Mouse (Mus musculus) C2C12 (cell line): ENCODE data around the gene Ppa1.

Source experiments
- CEBPB ChIP-seq: IDR thresholded peaks from one replicate; pipeline ENCODE4 v1.6.1; 2011; ENCODE audit warnings: low read depth, mild to moderate bottlenecking, control low read depth, moderate library complexity
- CTCF ChIP-seq: IDR thresholded peaks from one replicate; pipeline ENCODE4 v1.5.1; 2011; ENCODE audit not compliant: control insufficient read depth, insufficient read depth, insufficient read length
- FOSL1 ChIP-seq: IDR thresholded peaks from one replicate; pipeline ENCODE4 v1.8.0; 2011; ENCODE audit warnings: mild to moderate bottlenecking, low read length; ENCODE audit not compliant: poor library complexity, insufficient read depth, severe bottlenecking
- MAX ChIP-seq: IDR thresholded peaks from one replicate; pipeline ENCODE4 v1.6.1; 2011; ENCODE audit warnings: mild to moderate bottlenecking, control low read depth
- MYOD1 ChIP-seq: IDR thresholded peaks from one replicate; pipeline ENCODE4 v1.6.1; 2011; ENCODE audit warnings: low read depth; ENCODE audit not compliant: control insufficient read depth, insufficient read length
- MYOG ChIP-seq: IDR thresholded peaks from one replicate; pipeline ENCODE4 v1.6.1; 2011; ENCODE audit not compliant: control insufficient read depth, insufficient read length; ENCODE audit errors: extremely low read depth
- USF1 ChIP-seq: IDR thresholded peaks from one replicate; pipeline ENCODE4 v1.6.1; 2011; ENCODE audit warnings: low read depth, mild to moderate bottlenecking, control low read depth, moderate library complexity

- no peak for TF ChIP-seq MAX
- no peak for TF ChIP-seq CTCF
- TF ChIP-seq USF1: no peak
- no peak for TF ChIP-seq CEBPB
- no peak for TF ChIP-seq FOSL1
- no peak for TF ChIP-seq MYOD1
- TF ChIP-seq MYOG: no peak
Observed at GRCm38 (mm10) chr10:61697028-61697427, 48.7 kb downstream of the Ppa1 start.
